Mouse (Mus musculus) liver, adult 2 months (tissue): Measurements from ENCODE around the gene Ppp4r1.

ENCODE experiments used
- CTCF ChIP-seq: fragments of 200-500 bp; IDR thresholded peaks from 2 replicates; pipeline ENCODE4 v1.5.1; 2011; ENCODE audit warnings: low read depth, low read length, control low read depth
- POLR2A ChIP-seq: fragments of 200-500 bp; IDR thresholded peaks from 2 replicates; pipeline ENCODE4 v1.6.1; 2011; ENCODE audit warnings: low read length, control low read depth; ENCODE audit not compliant: insufficient read depth; ENCODE audit errors: extremely low read depth

DNA sequence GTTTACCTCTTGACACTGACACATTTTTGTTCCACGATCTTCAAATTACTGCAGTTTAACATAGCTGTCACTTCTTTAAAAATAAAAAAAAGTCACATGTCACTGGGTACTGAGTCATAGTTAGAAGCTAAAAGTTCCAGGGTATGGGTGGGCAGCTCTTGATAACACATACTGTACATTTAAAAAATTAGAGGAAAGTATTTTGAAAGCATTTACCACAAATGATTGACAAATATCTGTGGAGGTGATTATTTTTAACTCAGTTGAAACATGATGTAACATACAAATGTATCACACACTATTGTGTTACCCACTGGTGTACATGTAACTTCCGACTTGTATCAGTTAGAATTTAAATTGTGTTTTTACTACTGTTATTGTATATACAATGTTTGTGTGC is 47.3 kb upstream of the Ppp4r1 start:
- no peak for TF ChIP-seq POLR2A
- TF ChIP-seq CTCF, result no peak
